Comparison of ENCODE assay signal across 8 mouse cellular contexts in genomic region chr3:65958102-65958839, GRCm38 (mm10). TPM values are rescaled to one million over a fixed set of nuclear protein-coding genes. Genes with fewer than 3 reads are reported as not detected.
DNase-seq lines count a peak whose midpoint lies in the region; ATAC-seq and TF ChIP-seq lines count a peak whose summit lies in the region.

Gene Ccnl1, minus strand, starts transcription at chr3:65958249.

- peak within 1 kb of the TSS; percentile 100 for H3K9ac ChIP-seq in embryonic facial prominence, embryonic 14.5 days (ENCODE audit: low read depth, low read length)
- H3K9ac ChIP-seq in heart, adult 2 months (ENCODE audit: low read depth, low read length): peak within 1 kb of the TSS; percentile 99
- peak within 1 kb of the TSS; percentile 99 for H3K9ac ChIP-seq in limb, embryonic 12.5 days (replicated peaks)
- peak within 1 kb of the TSS; percentile 100 for H3K9ac ChIP-seq in midbrain, embryonic 14.5 days (replicated peaks; ENCODE audit: low read length)

- H3K27me3 ChIP-seq in embryonic facial prominence, embryonic 14.5 days (replicated peaks; ENCODE audit: control insufficient read depth, insufficient read depth, low read length): no peaks in the 10 kb centered on the region
- H3K27me3 ChIP-seq in heart, adult 2 months (ENCODE audit: control insufficient read depth, insufficient read depth, low read length): no peaks in the 10 kb centered on the region
- no peaks in the 10 kb centered on the region for H3K27me3 ChIP-seq in limb, embryonic 12.5 days
- no peaks in the 10 kb centered on the region for H3K27me3 ChIP-seq in midbrain, embryonic 14.5 days (ENCODE audit: control insufficient read depth, insufficient read depth, low read length)

- under 1% methylated on average over 70 of the region's 70 CpGs for WGBS in bone marrow, adult 2 months
- under 1% methylated on average over 31 of the region's 70 CpGs for WGBS in embryonic facial prominence, embryonic 14.5 days
- WGBS in heart, adult 2 months: under 1% methylated on average over 61 of the region's 70 CpGs
- WGBS in limb, embryonic 12.5 days: under 1% methylated on average over 69 of the region's 70 CpGs
- WGBS in midbrain, embryonic 14.5 days: under 1% methylated on average over 70 of the region's 70 CpGs

- ATAC-seq in embryonic facial prominence, embryonic 14.5 days (ENCODE audit: low read depth): peak; percentile 96
- peak; percentile 90 for ATAC-seq in limb, embryonic 12.5 days (ENCODE audit: insufficient number of reproducible peaks, insufficient read depth, low FRiP score, low TSS enrichment, low read depth)
- ATAC-seq in midbrain, embryonic 14.5 days (ENCODE audit: low FRiP score, low TSS enrichment): peak; percentile 95

- H3K79me2 ChIP-seq in heart, adult 2 months (replicated peaks; ENCODE audit: control insufficient read depth, insufficient read depth, low read length): peaks cover 4% of the 10 kb centered on the region; the same call in 1 of the 2 replicates

- peak; percentile 56; the same call in 1 of the 2 replicates for TF ChIP-seq EP300 in heart, adult 2 months (IDR thresholded peaks at IDR 0.05; ENCODE audit: insufficient read depth, low read depth, low read length)

- peak within 1 kb of the TSS; percentile 99 for H3K27ac ChIP-seq in bone marrow, adult 2 months (ENCODE audit: control insufficient read depth, insufficient read depth, low read depth, low read length, poor library complexity)
- H3K27ac ChIP-seq in embryonic facial prominence, embryonic 14.5 days (replicated peaks; ENCODE audit: low read depth, low read length): peak within 1 kb of the TSS; percentile 100
- peak within 1 kb of the TSS; percentile 98 for H3K27ac ChIP-seq in heart, adult 2 months
- peak within 1 kb of the TSS; percentile 100 for H3K27ac ChIP-seq in limb, embryonic 12.5 days
- peak within 1 kb of the TSS; percentile 99 for H3K27ac ChIP-seq in midbrain, embryonic 14.5 days (replicated peaks; ENCODE audit: low read depth, low read length)

- intact Hi-C loops in heart, adult 2 months (cut with DNase I): loop anchor here (1.0 kb wide), 1 partner anchor 16 kb away; no protein-coding TSS in a partner anchor

- H3K4me3 ChIP-seq in bone marrow, adult 2 months (replicated peaks; ENCODE audit: control insufficient read depth, low read depth, low read length): peak within 1 kb of the TSS; percentile 98
- peak within 1 kb of the TSS; percentile 99 for H3K4me3 ChIP-seq in embryonic facial prominence, embryonic 14.5 days (ENCODE audit: low read depth, low read length)
- peak within 1 kb of the TSS; percentile 88 for H3K4me3 ChIP-seq in heart, adult 2 months
- peak within 1 kb of the TSS; percentile 97 for H3K4me3 ChIP-seq in limb, embryonic 12.5 days (replicated peaks)
- peak within 1 kb of the TSS; percentile 99 for H3K4me3 ChIP-seq in midbrain, embryonic 14.5 days (replicated peaks; ENCODE audit: low read depth, low read length)

- no peak for TF ChIP-seq CTCF in bone marrow, adult 2 months (IDR thresholded peaks at IDR 0.05; ENCODE audit: control insufficient read depth, insufficient read depth, low read length)
- TF ChIP-seq CTCF in heart, adult 2 months (IDR thresholded peaks at IDR 0.05): no peak

- peak within 1 kb of the TSS; percentile 94 for H3K4me2 ChIP-seq in embryonic facial prominence, embryonic 14.5 days (ENCODE audit: low read depth, low read length)
- peak within 1 kb of the TSS; percentile 87 for H3K4me2 ChIP-seq in limb, embryonic 12.5 days
- peak within 1 kb of the TSS; percentile 93 for H3K4me2 ChIP-seq in midbrain, embryonic 14.5 days (ENCODE audit: low read length)

- no peaks in the 10 kb centered on the region for H3K9me3 ChIP-seq in embryonic facial prominence, embryonic 14.5 days (ENCODE audit: control insufficient read depth, low read length)
- H3K9me3 ChIP-seq in limb, embryonic 12.5 days: no peaks in the 10 kb centered on the region
- no peaks in the 10 kb centered on the region for H3K9me3 ChIP-seq in midbrain, embryonic 14.5 days (ENCODE audit: control insufficient read depth, low read length)

- H3K36me3 ChIP-seq in embryonic facial prominence, embryonic 14.5 days (ENCODE audit: control insufficient read depth, insufficient read depth, low read length): peaks cover 32% of the 10 kb centered on the region
- H3K36me3 ChIP-seq in heart, adult 2 months (ENCODE audit: control insufficient read depth, insufficient read depth, low read length): peaks cover 31% of the 10 kb centered on the region
- H3K36me3 ChIP-seq in limb, embryonic 12.5 days: peaks cover 25% of the 10 kb centered on the region
- peaks cover 30% of the 10 kb centered on the region for H3K36me3 ChIP-seq in midbrain, embryonic 14.5 days (ENCODE audit: control insufficient read depth, insufficient read depth, low read length)

- DNase-seq in 416B (ENCODE audit: low read depth): peak; percentile 92
- peak; percentile 97 for DNase-seq in embryonic facial prominence, embryonic 14.5 days (ENCODE audit: low spot score)
- DNase-seq in heart, adult 2 months: peak; percentile 98 to 99
- peak; percentile 94 for DNase-seq in kidney, adult 8-10 months
- peak; percentile 97 for DNase-seq in midbrain, embryonic 14.5 days
- peak; percentile 94 for DNase-seq in spleen, adult 12 weeks (ENCODE audit: low spot score)

- no peaks in the 10 kb centered on the region; the same call in 1 of the 2 replicates for H3K4me1 ChIP-seq in bone marrow, adult 2 months (ENCODE audit: control insufficient read depth, insufficient read depth, low read length)
- H3K4me1 ChIP-seq in embryonic facial prominence, embryonic 14.5 days (ENCODE audit: control insufficient read depth, insufficient read depth, low read length): peaks cover 37% of the 10 kb centered on the region
- H3K4me1 ChIP-seq in heart, adult 2 months (ENCODE audit: control insufficient read depth, insufficient read depth, low read length): peaks cover 17% of the 10 kb centered on the region
- H3K4me1 ChIP-seq in limb, embryonic 12.5 days (replicated peaks): peaks cover 34% of the 10 kb centered on the region
- H3K4me1 ChIP-seq in midbrain, embryonic 14.5 days (ENCODE audit: control insufficient read depth, insufficient read depth, low read length): peaks cover 40% of the 10 kb centered on the region

- TF ChIP-seq POLR2A in bone marrow, adult 2 months (IDR thresholded peaks at IDR 0.05; ENCODE audit: borderline replicate concordance, control insufficient read depth, low read depth, low read length): peak; percentile 97
- peak; percentile 91 for TF ChIP-seq POLR2A in heart, adult 2 months (IDR thresholded peaks at IDR 0.05; ENCODE audit: insufficient read depth, low read depth, low read length)

RNA-seq across cellular contexts. Expression of gene Ccnl1, which starts in this region (rescaled TPM):
- 97.4 and 133 TPM in 2 replicates for polyA plus RNA-seq in bone marrow, adult 2 months (2011; ENCODE audit: insufficient read depth, insufficient read length, low replicate concordance, missing spikeins)
- 101 and 105 TPM in 2 replicates for polyA plus RNA-seq in embryonic facial prominence, embryonic 14.5 days (2014; fragmentation: Nextera tagmentation; extraction: Ambion mirVana)
- 10 to 100 TPM; 16.7 to 18.1 TPM for total RNA-seq in heart, adult 2 months (2021)
- polyA plus RNA-seq in heart, adult 2 months (2012; rRNA removed): 17.8 and 24.6 TPM in 2 replicates
- polyA plus RNA-seq in limb, embryonic 12.5 days (2016; fragmentation: Nextera tagmentation; extraction: Ambion mirVana): 139 and 144 TPM in 2 replicates
- polyA plus RNA-seq in midbrain, embryonic 14.5 days (2014; fragmentation: Nextera tagmentation; extraction: Ambion mirVana): 78.1 and 99.0 TPM in 2 replicates

Comparison
In these comparisons a context has a peak if more than half of its experiments do, and no peak if none do; other contexts are left out.
1. Peak in every context shown above with its lines: DNase-seq, ATAC-seq, H3K4me3 ChIP-seq and H3K27ac ChIP-seq.